Mouse (Mus musculus): ENCODE measurements around the gene Heatr5a.

Gene Heatr5a

GRCm38 (mm10) chr12:51971070-51971664, at the start of gene Heatr5a:
TSS of gene Heatr5a (minus strand) at chr12:51971321.
- DNase-seq: peak; percentile 94 to 95

GRCm38 (mm10) chr12:52014494-52015029, 43.4 kb upstream of the Heatr5a start:
- no peak for DNase-seq

- peak; percentile 40 to 65 for DNase-seq
Observed at GRCm38 (mm10) chr12:52014044-52014443, 42.9 kb upstream of the Heatr5a start.

GRCm38 (mm10) chr12:52013274-52013673, 42.2 kb upstream of the Heatr5a start:
- DNase-seq: no peak

GRCm38 (mm10) chr12:52012159-52012558, 41.0 kb upstream of the Heatr5a start:
- no peak for DNase-seq

- DNase-seq: no peak
Observed at GRCm38 (mm10) chr12:52010630-52010961, 39.5 kb upstream of the Heatr5a start.

- DNase-seq: no peak
Observed at GRCm38 (mm10) chr12:52009928-52010629, 39.0 kb upstream of the Heatr5a start.

GRCm38 (mm10) chr12:52006633-52006994, 35.5 kb upstream of the Heatr5a start:
- DNase-seq: no peak

- peak; percentile 95 to 97 for DNase-seq
Observed at GRCm38 (mm10) chr12:52005877-52006632, 34.9 kb upstream of the Heatr5a start, which contains the start of gene Dtd2. TSS of gene Dtd2 (minus strand) at chr12:52006501.

GRCm38 (mm10) chr12:52002746-52003145, 31.6 kb upstream of the Heatr5a start:
- no peak for DNase-seq

GRCm38 (mm10) chr12:52001544-52001943, 30.4 kb upstream of the Heatr5a start:
- DNase-seq: peak in 1 of 2 experiments; percentile 71

- DNase-seq: no peak
Observed at GRCm38 (mm10) chr12:51998366-51998932, 27.3 kb upstream of the Heatr5a start.

GRCm38 (mm10) chr12:51995738-51996536, 24.8 kb upstream of the Heatr5a start:
- no peak for DNase-seq

GRCm38 (mm10) chr12:51990629-51991028, 19.5 kb upstream of the Heatr5a start:
- no peak for DNase-seq

- no peak for DNase-seq
Observed at GRCm38 (mm10) chr12:51988536-51988935, 17.4 kb upstream of the Heatr5a start.

- DNase-seq: no peak
Observed at GRCm38 (mm10) chr12:51985826-51986225, 14.7 kb upstream of the Heatr5a start.

- DNase-seq: no peak
Observed at GRCm38 (mm10) chr12:51985163-51985748, 14.1 kb upstream of the Heatr5a start.

GRCm38 (mm10) chr12:51983625-51984024, 12.5 kb upstream of the Heatr5a start:
- DNase-seq: no peak

- no peak for DNase-seq
Observed at GRCm38 (mm10) chr12:51976531-51976930, 5.4 kb upstream of the Heatr5a start.

- no peak for DNase-seq
Observed at GRCm38 (mm10) chr12:51974381-51974780, 3.3 kb upstream of the Heatr5a start.

- DNase-seq: no peak
Observed at GRCm38 (mm10) chr12:51972269-51973065, 1.3 kb upstream of the Heatr5a start.

Measured in lung, postnatal 4 days (tissue).